Mouse (Mus musculus) heart, postnatal 25 days (tissue): ENCODE results near the gene Vmn2r94. TPM values are rescaled to one million over a fixed set of nuclear protein-coding genes. Genes with fewer than 3 reads are reported as not detected.

ENCODE experiments used
- DNase-seq: peaks from one replicate; pipeline ENCODE4 v3.0.0; 2022; ENCODE audit warnings: low spot score
- intact Hi-C: fragments of 180-260 bp; cut with DNase I; formaldehyde crosslinking; loops from one replicate; pipeline ENCODE4 v1.15.1; 2025
- total RNA-seq, 2 experiments: library from RNA; stranded (reverse); gene quantifications; 2 replicates each; pipeline ENCODE4 v1.2.3; 2021

The Vmn2r94 gene
- not detected for total RNA-seq

DNA sequence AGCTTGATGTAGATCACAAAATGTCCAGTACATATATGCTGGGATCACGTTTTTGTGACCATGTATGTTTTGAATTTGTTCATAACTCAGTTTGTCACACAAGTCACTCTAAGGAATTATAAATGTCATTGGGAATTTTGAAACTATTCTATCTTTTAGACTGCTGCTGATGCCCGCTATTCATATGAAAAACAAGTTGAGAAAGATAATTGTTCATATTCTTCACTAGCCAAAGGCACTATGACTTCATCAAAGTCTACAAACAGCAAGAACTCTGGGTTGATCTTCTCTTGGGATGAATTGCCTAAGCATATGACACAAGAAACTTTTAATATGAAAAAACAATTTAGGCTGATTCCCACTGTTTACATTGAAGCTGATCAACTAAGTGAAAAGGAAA is at the start of gene Vmn2r94:
TSS of gene Vmn2r94 (minus strand) at position 101 of the 400 bp plus-strand sequence.
- no peak for DNase-seq
- intact Hi-C loops: no loop called here

DNA sequence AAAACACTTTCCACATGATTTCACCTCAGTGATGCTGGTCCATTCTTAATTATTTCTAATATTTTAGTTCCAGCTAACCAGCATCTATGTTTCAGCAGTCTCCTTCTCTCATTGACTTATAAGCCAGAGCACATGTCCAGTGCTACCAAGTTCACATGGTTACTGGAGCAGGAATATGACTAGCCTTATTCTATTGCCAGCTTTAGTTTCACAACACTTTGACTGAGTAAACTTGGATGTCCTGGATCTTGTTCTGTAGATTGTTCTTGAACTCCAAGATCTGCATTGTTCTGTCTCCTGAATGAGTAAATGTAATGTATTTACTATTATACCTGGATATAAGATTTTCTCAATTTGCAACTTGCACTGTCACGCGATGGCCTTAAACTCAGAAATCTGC is 45.5 kb upstream of the Vmn2r94 start:
- no peak for DNase-seq
- intact Hi-C loops: no loop called here

DNA sequence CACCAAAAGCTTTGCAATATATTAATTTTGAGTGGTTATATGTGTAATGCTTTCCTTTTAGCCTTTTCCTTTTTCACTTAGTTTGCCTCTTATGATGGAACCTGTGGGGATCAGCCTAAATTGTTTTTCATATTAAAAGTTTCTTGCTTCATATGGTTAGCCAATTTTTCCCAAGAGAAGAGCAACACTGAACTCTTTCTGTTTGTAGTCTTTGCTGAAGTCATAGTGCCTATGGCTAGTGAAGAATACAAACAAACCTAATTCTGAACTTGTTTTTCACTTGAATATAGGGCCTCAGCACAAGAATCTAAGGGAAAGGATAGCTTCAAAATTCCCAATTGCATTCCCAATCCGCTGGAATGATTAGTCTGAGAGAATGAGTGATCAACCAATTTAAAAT is 20.2 kb upstream of the Vmn2r94 start, which contains the start of gene Vmn2r93:
TSS of gene Vmn2r93 (plus strand) at position 301 of the 400 bp plus-strand sequence.
- intact Hi-C loops: no loop called here
- no peak for DNase-seq

DNA sequence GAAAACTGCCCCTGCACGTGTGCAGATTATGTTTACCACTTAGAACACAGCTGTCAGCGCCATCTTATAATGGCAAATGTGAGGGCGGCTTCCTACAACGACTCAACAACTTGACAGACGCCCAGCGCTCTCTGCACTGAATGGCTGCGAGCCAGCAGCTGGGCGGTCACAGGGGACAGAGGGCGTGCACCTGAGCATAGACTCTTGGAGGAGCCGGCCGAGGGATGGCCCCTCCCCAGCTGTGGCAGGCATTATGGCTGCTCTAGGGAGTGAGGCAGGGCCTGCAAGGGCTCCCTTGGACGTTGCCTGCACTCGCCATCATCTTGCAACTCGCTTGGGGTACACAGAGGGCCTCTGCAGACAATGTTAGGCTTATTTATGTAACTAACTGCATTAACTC is 40.6 kb downstream of the Vmn2r94 start:
- intact Hi-C loops: no loop called here

DNA sequence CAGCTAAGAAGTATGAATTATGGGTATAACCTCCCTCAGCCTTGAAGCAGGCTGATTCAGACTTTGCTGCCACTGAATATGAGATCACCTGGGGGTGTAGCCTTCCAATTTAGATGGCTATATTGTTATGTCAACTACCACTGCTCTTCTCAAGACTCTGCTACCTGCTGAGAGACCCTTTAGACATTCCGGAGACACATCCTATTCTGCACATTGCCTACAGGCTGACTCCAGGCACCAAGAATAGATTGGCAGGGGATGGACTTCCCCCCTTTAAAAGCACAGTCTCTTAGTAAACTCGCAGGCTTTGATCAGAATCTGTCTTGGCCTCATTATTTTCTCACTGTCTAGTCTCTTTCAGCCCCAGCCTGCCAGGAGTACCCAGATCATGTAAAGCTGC is 45.6 kb downstream of the Vmn2r94 start:
- DNase-seq: no peak
- intact Hi-C loops: no loop called here

More for the DNA sequence above, 40.6 kb downstream of the Vmn2r94 start:
- DNase-seq: no peak

DNA sequence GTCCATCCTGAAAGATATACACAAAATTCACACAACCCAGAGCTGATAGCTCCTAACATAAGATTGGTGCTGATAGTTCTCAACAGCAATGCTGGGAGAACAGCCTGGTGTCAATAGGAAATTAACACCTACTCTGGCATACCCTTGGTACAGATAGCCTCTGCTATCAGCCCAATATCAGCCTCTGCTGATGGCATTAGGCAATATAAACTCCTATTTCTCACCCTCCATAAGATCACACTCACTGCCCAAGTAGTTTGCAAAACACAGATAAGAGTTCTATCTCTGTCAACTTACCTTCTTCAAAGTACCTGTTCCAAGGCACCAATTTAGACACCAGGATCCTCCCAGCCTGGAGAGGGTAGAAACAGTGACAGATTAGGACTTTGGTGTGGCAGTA is 56.3 kb downstream of the Vmn2r94 start:
- DNase-seq: no peak
- intact Hi-C loops: no loop called here

Other genes starting within 250 kb of the Vmn2r94 start
- gene Vmn2r124, start 228.3 kb downstream of the Vmn2r94 start, total RNA-seq: not detected
- not detected for gene Vmn2r91, start 192.7 kb downstream of the Vmn2r94 start, total RNA-seq
- not detected for gene Vmn2r92, start 125.9 kb downstream of the Vmn2r94 start, total RNA-seq
- gene Vmn2r93, start 20.3 kb upstream of the Vmn2r94 start, total RNA-seq: not detected
- gene Vmn2r95, start 146.3 kb upstream of the Vmn2r94 start, total RNA-seq: not detected